Mouse (Mus musculus) spleen, adult 2 months (tissue): ENCODE results near the gene Exoc6.

Source experiments
- CTCF ChIP-seq: fragments of 200-500 bp; IDR thresholded peaks from 2 replicates; pipeline ENCODE4 v1.5.1; 2011; ENCODE audit warnings: mild to moderate bottlenecking, inconsistent platforms; ENCODE audit not compliant: insufficient read depth, insufficient read length, insufficient replicate concordance; ENCODE audit errors: extremely low read depth
- POLR2A ChIP-seq: fragments of 200-500 bp; IDR thresholded peaks from 2 replicates; pipeline ENCODE4 v1.6.1; 2011; ENCODE audit warnings: low read depth, low read length, inconsistent platforms

GRCm38 (mm10) chr19:37580438-37580837, 30.2 kb downstream of the Exoc6 start:
- TF ChIP-seq CTCF, result no peak
- no peak for TF ChIP-seq POLR2A
